Mouse (Mus musculus) stomach, postnatal 0 days (tissue): ENCODE results near the gene Hdac4.

ENCODE experiments used
- CTCF ChIP-seq: IDR thresholded peaks from 2 replicates; pipeline ENCODE4 v1.5.1; 2016; ENCODE audit warnings: antibody characterized with exemption, low read depth, mild to moderate bottlenecking, moderate library complexity
- EP300 ChIP-seq: optimal IDR thresholded peaks from 2 replicates; pipeline ENCODE3; 2016; ENCODE audit warnings: antibody characterized with exemption

- TF ChIP-seq CTCF (no peak), EP300 (no peak)
These were observed 144.9 kb downstream of the Hdac4 start for GRCm38 (mm10) chr1:92050566-92050965.
